Mouse (Mus musculus) MEL (cell line): ENCODE results near the gene Fads1.

Experiments used
- BHLHE40 ChIP-seq: IDR thresholded peaks from 2 replicates; pipeline ENCODE4 v1.6.1; 2012; ENCODE audit warnings: low read depth, mild to moderate bottlenecking, inconsistent platforms, low read length, improper control_type of control experiment, borderline replicate concordance
- CTCF ChIP-seq, 3 experiments: IDR thresholded peaks in 2 of 3; conservative IDR thresholded peaks in 1 of 3; 2 replicates each; pipeline ENCODE4 v1.5.1; 2011 to 2012; ENCODE audit warnings: low read length in 3 of 3, low read depth in 2 of 3, mild to moderate bottlenecking in 2 of 3, improper control_type of control experiment in 1 of 3, inconsistent platforms in 1 of 3, mixed read lengths in 1 of 3, moderate library complexity in 1 of 3; ENCODE audit not compliant: control insufficient read depth in 1 of 3, insufficient read depth in 1 of 3, poor library complexity in 1 of 3, severe bottlenecking in 1 of 3
- EP300 ChIP-seq, 2 experiments: IDR thresholded peaks; 2 replicates each; pipeline ENCODE4 v1.6.1; 2011; ENCODE audit warnings: improper control_type of control experiment in 2 of 2, low read length in 2 of 2, low read depth in 1 of 2, mild to moderate bottlenecking in 1 of 2
- HCFC1 ChIP-seq: IDR thresholded peaks from 2 replicates; pipeline ENCODE4 v1.6.1; 2012; ENCODE audit warnings: low read depth, mild to moderate bottlenecking, inconsistent platforms, low read length, improper control_type of control experiment, moderate library complexity
- MAX ChIP-seq: IDR thresholded peaks from 2 replicates; pipeline ENCODE4 v1.6.1; 2011; ENCODE audit warnings: low read length, improper control_type of control experiment
- POLR2A ChIP-seq, 2 experiments: IDR thresholded peaks; 2 replicates each; pipeline ENCODE4 v1.6.1; 2011 to 2012; ENCODE audit warnings: low read length in 2 of 2, mild to moderate bottlenecking in 2 of 2, control low read depth in 1 of 2, improper control_type of control experiment in 1 of 2, low read depth in 1 of 2, moderate library complexity in 1 of 2; ENCODE audit not compliant: control insufficient read depth in 1 of 2, insufficient read depth in 1 of 2, poor library complexity in 1 of 2
- RAD21 ChIP-seq: IDR thresholded peaks from 2 replicates; pipeline ENCODE4 v1.6.1; 2011; ENCODE audit warnings: mild to moderate bottlenecking, low read depth, low read length, improper control_type of control experiment
- SMC3 ChIP-seq: IDR thresholded peaks from 2 replicates; pipeline ENCODE4 v1.6.1; 2011; ENCODE audit warnings: low read depth, low read length, improper control_type of control experiment
- ZC3H11A ChIP-seq: IDR thresholded peaks from 2 replicates; pipeline ENCODE4 v1.6.1; 2012; ENCODE audit warnings: low read depth, mild to moderate bottlenecking, inconsistent platforms, low read length, improper control_type of control experiment
- ZKSCAN1 ChIP-seq: IDR thresholded peaks from 2 replicates; pipeline ENCODE4 v1.6.1; 2012; ENCODE audit warnings: low read depth, mild to moderate bottlenecking, inconsistent platforms, low read length, improper control_type of control experiment, moderate library complexity

DNA sequence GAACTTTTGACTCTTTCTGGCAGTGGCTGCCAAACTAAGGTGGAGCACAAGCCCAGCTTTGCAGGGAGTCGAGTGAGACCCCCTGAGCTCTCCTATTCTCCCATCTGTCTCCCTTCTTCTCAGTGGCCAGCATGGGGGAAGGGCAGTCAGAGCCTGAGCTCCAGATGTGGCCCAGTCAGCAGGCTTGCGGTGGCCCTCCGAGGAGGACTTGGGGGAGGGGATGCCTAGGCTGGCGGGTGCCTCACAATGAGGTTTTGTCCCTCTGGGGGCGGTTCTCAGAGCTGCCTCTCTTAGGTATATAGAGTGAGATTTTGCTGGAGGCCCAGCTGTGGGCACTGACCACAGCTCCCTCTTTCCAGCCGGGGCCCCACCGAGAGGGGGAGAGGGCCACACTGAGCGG is 60.2 kb downstream of the Fads1 start:
- TF ChIP-seq POLR2A (IDR thresholded peaks at IDR 0.05; ENCODE audit: control insufficient read depth in 1 of 2, insufficient read depth in 1 of 2, low read depth in 1 of 2, low read length in 2 of 2, poor library complexity in 1 of 2) (no peak), ZKSCAN1 (no peak), SMC3 (no peak), ZC3H11A (no peak), RAD21 (no peak), CTCF (IDR thresholded peaks at IDR 0.05 in 2 of 3, conservative IDR thresholded peaks at IDR 0.05 in 1 of 3; ENCODE audit: control insufficient read depth in 1 of 3, insufficient read depth in 1 of 3, low read depth in 2 of 3, low read length in 3 of 3, poor library complexity in 1 of 3, severe bottlenecking in 1 of 3) (no peak), MAX (no peak), EP300 (IDR thresholded peaks at IDR 0.05; ENCODE audit: low read depth in 1 of 2, low read length in 2 of 2) (no peak), HCFC1 (no peak), BHLHE40 (no peak)
